Mouse (Mus musculus) midbrain, embryonic 12.5 days (tissue): ENCODE data around the gene Dnal4. TPM values are rescaled to one million over a fixed set of nuclear protein-coding genes. Genes with fewer than 3 reads are reported as not detected.

Experiments used
- ATAC-seq: fragments of 200-750 bp; cut with Nextera tagmentation; 2 replicates; pipeline ENCODE4 v1.8.0; 2017; ENCODE audit warnings: low read depth, moderate TSS enrichment, moderate library complexity; ENCODE audit not compliant: low FRiP score
- H3K27ac ChIP-seq: fragments of 300-500 bp; sonication (generic); replicated peaks from 2 replicates; pipeline ENCODE4 v1.5.1; 2016; ENCODE audit warnings: mild to moderate bottlenecking
- H3K27me3 ChIP-seq: fragments of 300-500 bp; sonication (generic); 2 replicates; pipeline ENCODE4 v1.6.1; 2016; ENCODE audit warnings: mild to moderate bottlenecking
- H3K36me3 ChIP-seq: fragments of 300-500 bp; sonication (generic); 2 replicates; pipeline ENCODE4 v1.6.1; 2016
- H3K4me1 ChIP-seq: fragments of 300-500 bp; sonication (generic); 2 replicates; pipeline ENCODE4 v1.6.1; 2016
- H3K4me2 ChIP-seq: fragments of 300-500 bp; sonication (generic); replicated peaks from 2 replicates; pipeline ENCODE4 v1.6.1; 2016; ENCODE audit warnings: mild to moderate bottlenecking, moderate library complexity
- H3K4me3 ChIP-seq: fragments of 300-500 bp; sonication (generic); 2 replicates; pipeline ENCODE4 v1.5.1; 2016; ENCODE audit warnings: mild to moderate bottlenecking
- H3K9ac ChIP-seq: fragments of 300-500 bp; sonication (generic); replicated peaks from 2 replicates; pipeline ENCODE4 v1.6.1; 2016; ENCODE audit warnings: mild to moderate bottlenecking, moderate library complexity
- H3K9me3 ChIP-seq: fragments of 300-500 bp; sonication (generic); 2 replicates; pipeline ENCODE4 v1.6.1; 2016; ENCODE audit warnings: mild to moderate bottlenecking
- WGBS: fragments of 180-500 bp; shearing (Covaris S2); methylation state at CpG from one replicate; pipeline ENCODE4 v1.1.7; 2016; 5-methylcytosine and 5-hydroxymethylcytosine counted together
- polyA plus RNA-seq: library from polyadenylated mRNA; unstranded; fragments of >200 nt; fragmentation: Nextera tagmentation; extraction: Ambion mirVana; gene quantifications from 2 replicates; pipeline ENCODE4 v1.2.1, GENCODE M21; 2016

Dnal4 gene
- polyA plus RNA-seq, 1 experiment from 2014 or later, result 77.9 TPM

DNA sequence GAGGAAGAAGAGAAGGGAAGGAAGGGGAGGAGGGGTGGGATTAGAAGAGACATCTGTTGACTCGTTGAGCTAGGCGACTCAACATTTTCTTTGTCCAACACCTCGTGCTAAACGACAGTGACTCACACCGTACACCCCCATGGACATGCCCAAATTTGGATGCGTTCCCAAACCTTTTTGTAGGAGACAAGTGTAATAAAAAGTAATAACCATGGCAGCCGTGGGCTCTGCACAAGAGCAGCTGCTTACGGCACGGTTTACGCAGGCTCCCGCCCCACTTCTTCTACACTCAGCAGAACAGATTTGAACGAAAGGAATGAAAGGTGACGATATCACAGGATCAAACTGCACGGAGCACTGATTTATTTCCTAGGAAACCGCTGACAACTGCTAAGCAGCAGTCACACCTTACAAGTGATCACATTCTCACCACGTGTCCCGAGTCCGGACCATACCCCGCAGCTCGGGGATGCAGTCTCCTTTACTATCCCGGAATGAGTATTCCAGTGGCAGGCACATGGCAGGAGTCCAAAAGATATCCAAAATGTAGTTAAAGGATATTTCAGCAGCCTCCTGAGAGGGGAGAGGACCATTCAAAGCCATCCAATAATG, 6.9 kb downstream of the Dnal4 start:
- H3K9ac ChIP-seq, result no peak overlapping the region

GRCm38 (mm10) chr15:79768302-79768701, 9.3 kb downstream of the Dnal4 start:
- Histone ChIP-seq H3K9me3 (no peaks in the 10 kb centered on the region), H3K36me3 (peaks cover 28% of the 10 kb centered on the region), H3K27me3 (no peaks in the 10 kb centered on the region), H3K27ac (no peak overlapping the region), H3K9ac (no peak overlapping the region), H3K4me1 (peaks cover 17% of the 10 kb centered on the region), H3K4me3 (no peak overlapping the region), H3K4me2 (no peak overlapping the region)
- WGBS, result 68% methylated on average over 6 of the region's 6 CpGs
- no peak for ATAC-seq

More for the DNA sequence above, 6.9 kb downstream of the Dnal4 start:
- Histone ChIP-seq H3K4me2 (no peak overlapping the region), H3K36me3 (0 out of 2 replicates have a peak, but pooled peaks cover 7% of the 10 kb centered on the region), H3K27me3 (peaks cover under 1% of the 10 kb centered on the region; the same call in 1 of the 2 replicates), H3K4me3 (no peak overlapping the region), H3K27ac (no peak overlapping the region), H3K9me3 (no peaks in the 10 kb centered on the region), H3K4me1 (peaks cover 30% of the 10 kb centered on the region)
- ATAC-seq, result no peak
- 84% methylated on average over 21 of the region's 21 CpGs for WGBS

- Histone ChIP-seq H3K27ac (no peak overlapping the region), H3K9ac (no peak overlapping the region)
- 90% methylated on average over 16 of the region's 16 CpGs for WGBS
These were observed 10.2 kb downstream of the Dnal4 start for GRCm38 (mm10) chr15:79767327-79767961.

GRCm38 (mm10) chr15:79766586-79767071, 11.0 kb downstream of the Dnal4 start:
- Histone ChIP-seq H3K36me3 (peaks cover 45% of the 10 kb centered on the region), H3K27ac (no peak overlapping the region), H3K4me1 (0 out of 2 replicates have a peak, but pooled peaks cover 9% of the 10 kb centered on the region), H3K4me2 (no peak overlapping the region), H3K9ac (no peak overlapping the region), H3K4me3 (no peak overlapping the region), H3K9me3 (no peaks in the 10 kb centered on the region), H3K27me3 (no peaks in the 10 kb centered on the region)
- ATAC-seq, result no peak
- WGBS, result 92% methylated on average over 10 of the region's 10 CpGs

More at GRCm38 (mm10) chr15:79767327-79767961, 10.2 kb downstream of the Dnal4 start:
- Histone ChIP-seq H3K4me1 (0 out of 2 replicates have a peak, but pooled peaks cover 9% of the 10 kb centered on the region), H3K36me3 (peaks cover 36% of the 10 kb centered on the region), H3K27me3 (no peaks in the 10 kb centered on the region), H3K4me3 (no peak overlapping the region), H3K9me3 (no peaks in the 10 kb centered on the region), H3K4me2 (no peak overlapping the region)
- no peak for ATAC-seq

GRCm38 (mm10) chr15:79766168-79766567, 11.5 kb downstream of the Dnal4 start:
- Histone ChIP-seq H3K9ac (no peak overlapping the region), H3K27ac (no peak overlapping the region), H3K4me3 (no peak overlapping the region), H3K9me3 (no peaks in the 10 kb centered on the region), H3K27me3 (no peaks in the 10 kb centered on the region), H3K4me2 (no peak overlapping the region), H3K36me3 (peaks cover 46% of the 10 kb centered on the region), H3K4me1 (0 out of 2 replicates have a peak, but pooled peaks cover 9% of the 10 kb centered on the region)
- WGBS, result 70% methylated on average over 9 of the region's 10 CpGs
- ATAC-seq, result no peak

GRCm38 (mm10) chr15:79765361-79765760, 12.3 kb downstream of the Dnal4 start:
- 80% methylated on average over 2 of the region's 2 CpGs for WGBS
- 0 out of 2 replicates have a peak, but pooled peaks cover 2% of the 10 kb centered on the region for H3K4me1 ChIP-seq
- no peak for ATAC-seq
- H3K4me3 ChIP-seq, result no peak overlapping the region
- H3K9me3 ChIP-seq, result no peaks in the 10 kb centered on the region
- H3K9ac ChIP-seq, result no peak overlapping the region
- no peak overlapping the region for H3K4me2 ChIP-seq
- H3K27me3 ChIP-seq, result no peaks in the 10 kb centered on the region
- no peak overlapping the region for H3K27ac ChIP-seq
- peaks cover 49% of the 10 kb centered on the region for H3K36me3 ChIP-seq

DNA sequence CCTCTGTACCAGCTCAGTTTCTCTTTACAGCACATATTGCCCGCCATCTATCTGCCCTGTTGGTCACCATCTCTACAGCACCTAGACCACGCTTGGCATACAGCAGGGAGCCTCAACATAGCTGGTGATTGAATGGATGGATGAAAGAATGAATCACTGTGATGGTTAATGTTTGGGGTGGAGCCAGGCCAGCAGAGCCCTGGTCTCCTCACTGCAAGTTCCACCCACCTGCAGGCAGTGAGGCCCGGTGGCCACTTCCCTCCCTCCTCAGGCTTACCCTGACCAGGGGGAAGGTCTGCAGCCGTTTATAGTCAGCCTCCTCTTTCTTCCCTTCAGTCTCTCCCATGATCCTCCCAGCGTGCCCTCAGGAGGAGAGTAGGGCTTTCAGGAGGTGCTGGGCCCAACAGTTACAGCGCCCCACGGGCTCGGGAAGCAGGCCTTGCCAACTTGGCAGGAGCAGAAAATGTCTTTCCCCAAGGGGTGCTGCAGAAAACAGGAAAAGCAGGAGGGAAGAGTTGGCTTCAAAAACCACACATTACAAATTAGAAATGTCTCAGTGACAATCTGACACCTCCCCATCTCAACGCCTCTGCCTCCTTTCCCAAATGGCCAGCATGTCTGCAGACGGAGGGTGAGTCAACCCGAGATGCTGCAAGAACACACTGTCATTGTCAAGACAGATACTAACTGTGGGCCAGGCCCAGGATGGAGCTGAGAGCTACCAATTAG, 12.9 kb downstream of the Dnal4 start:
- Histone ChIP-seq H3K27me3 (no peaks in the 10 kb centered on the region), H3K9ac (no peak overlapping the region), H3K4me2 (no peak overlapping the region), H3K4me3 (no peak overlapping the region), H3K36me3 (peaks cover 49% of the 10 kb centered on the region), H3K4me1 (0 out of 2 replicates have a peak, but pooled peaks cover 2% of the 10 kb centered on the region), H3K9me3 (no peaks in the 10 kb centered on the region), H3K27ac (no peak overlapping the region)
- WGBS, result 87% methylated on average over 11 of the region's 11 CpGs
- no peak for ATAC-seq

DNA sequence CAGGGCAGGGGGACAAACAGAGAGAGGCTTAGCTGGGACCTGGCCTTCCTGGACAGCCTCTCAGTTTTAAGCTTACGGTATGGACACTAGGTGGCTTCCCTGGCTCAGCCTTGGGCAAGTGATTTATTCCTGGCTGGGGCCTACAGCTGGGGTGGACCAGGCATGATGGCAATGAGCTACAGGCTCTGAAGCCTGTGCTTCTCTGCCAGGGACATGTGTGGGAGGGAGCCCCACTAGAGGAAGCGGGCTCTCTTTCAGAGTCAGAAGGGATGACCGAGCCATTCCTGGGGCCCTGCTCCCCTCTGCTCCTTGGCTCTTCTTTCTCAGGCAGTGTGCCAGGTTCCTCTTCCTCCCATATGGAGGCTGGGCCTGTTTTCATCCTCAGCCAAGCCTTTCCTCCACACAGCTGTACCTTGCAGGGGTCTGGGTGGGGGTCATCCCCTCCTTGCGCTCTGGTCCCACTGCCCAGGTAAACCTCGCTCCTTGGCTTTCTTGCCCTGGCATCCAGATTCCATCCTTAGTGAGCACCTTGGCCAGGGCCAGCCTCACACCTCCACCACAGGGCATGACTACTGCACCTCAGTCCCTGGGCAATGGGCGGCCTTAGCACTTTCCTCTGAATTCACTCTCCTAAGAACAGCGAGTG, 13.9 kb downstream of the Dnal4 start:
- no peak overlapping the region; the same call in 1 of the 2 replicates for H3K9ac ChIP-seq
- peaks cover 49% of the 10 kb centered on the region for H3K36me3 ChIP-seq
- H3K4me2 ChIP-seq, result no peak overlapping the region

DNA sequence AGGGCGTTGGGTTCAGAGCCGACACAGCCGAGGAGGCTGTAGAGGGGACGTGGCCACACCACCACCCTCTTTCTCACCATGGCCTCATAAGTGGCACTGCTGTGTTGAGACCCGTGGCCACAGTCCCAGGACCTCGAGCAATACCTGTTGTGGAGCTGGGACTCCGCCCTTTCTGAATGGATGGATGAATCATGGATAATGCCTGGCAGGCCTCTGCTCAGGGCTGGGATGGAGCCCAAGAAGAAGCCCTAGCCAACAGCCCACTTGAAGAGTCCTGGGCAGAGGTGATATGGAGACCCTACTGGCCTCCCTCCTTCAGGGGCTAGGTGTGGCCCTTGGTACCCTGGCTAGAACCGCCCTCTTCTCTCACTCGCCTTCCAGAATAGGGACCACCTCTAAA, 14.6 kb downstream of the Dnal4 start:
- Histone ChIP-seq H3K27me3 (no peaks in the 10 kb centered on the region), H3K36me3 (peaks cover 49% of the 10 kb centered on the region), H3K4me2 (no peak overlapping the region), H3K9me3 (no peaks in the 10 kb centered on the region), H3K4me3 (no peak overlapping the region), H3K27ac (no peak overlapping the region), H3K4me1 (no peaks in the 10 kb centered on the region), H3K9ac (no peak overlapping the region)
- WGBS, result 93% methylated on average over 9 of the region's 9 CpGs
- ATAC-seq, result no peak

More for the DNA sequence above, 13.9 kb downstream of the Dnal4 start:
- Histone ChIP-seq H3K9me3 (no peaks in the 10 kb centered on the region), H3K27ac (no peak overlapping the region), H3K4me3 (no peak overlapping the region), H3K27me3 (no peaks in the 10 kb centered on the region), H3K4me1 (0 out of 2 replicates have a peak, but pooled peaks cover 2% of the 10 kb centered on the region)
- no peak for ATAC-seq
- 93% methylated on average over 7 of the region's 7 CpGs for WGBS

GRCm38 (mm10) chr15:79760956-79761355, 16.7 kb downstream of the Dnal4 start:
- no peak overlapping the region for H3K4me3 ChIP-seq
- no peak overlapping the region for H3K9ac ChIP-seq
- no peak for ATAC-seq
- H3K27me3 ChIP-seq, result no peaks in the 10 kb centered on the region
- H3K9me3 ChIP-seq, result no peaks in the 10 kb centered on the region
- no peak overlapping the region for H3K4me2 ChIP-seq
- peaks cover 49% of the 10 kb centered on the region for H3K36me3 ChIP-seq
- 83% methylated on average over 6 of the region's 6 CpGs for WGBS
- H3K27ac ChIP-seq, result no peak overlapping the region
- peaks cover 10% of the 10 kb centered on the region for H3K4me1 ChIP-seq

GRCm38 (mm10) chr15:79757118-79757517, 20.5 kb downstream of the Dnal4 start:
- Histone ChIP-seq H3K9ac (no peak overlapping the region), H3K27ac (peak overlapping the region; percentile 49; the same call in 1 of the 2 replicates), H3K36me3 (peaks cover 15% of the 10 kb centered on the region), H3K4me3 (no peak overlapping the region), H3K9me3 (no peaks in the 10 kb centered on the region), H3K27me3 (no peaks in the 10 kb centered on the region), H3K4me2 (no peak overlapping the region), H3K4me1 (peaks cover 12% of the 10 kb centered on the region)
- 93% methylated on average over 3 of the region's 3 CpGs for WGBS
- no peak for ATAC-seq
